Comparison of ENCODE assay signal across 1 mouse cellular context in genomic region chr3:57615652-57616051, GRCm38 (mm10).
TF ChIP-seq lines count a peak whose summit lies in the region.

No protein-coding gene starts in this region.

TF ChIP-seq in MEL, 35 proteins besides CTCF, POLR2A, EP300 and RAD21 (continued from another document):
- TF ChIP-seq JUND (IDR thresholded peaks at IDR 0.05; ENCODE audit: low read depth, low read length) (no peak), MXI1 (IDR thresholded peaks at IDR 0.05; ENCODE audit: low read depth, low read length) (no peak), MAX (IDR thresholded peaks at IDR 0.05; ENCODE audit: low read length) (no peak), ZMIZ1 (IDR thresholded peaks at IDR 0.05; ENCODE audit: low read depth, low read length) (no peak), USF2 (IDR thresholded peaks at IDR 0.05; ENCODE audit: borderline replicate concordance in 1 of 2, insufficient read depth in 1 of 2, low read depth in 1 of 2, low read length in 2 of 2) (no peak), CHD1 (IDR thresholded peaks at IDR 0.05; ENCODE audit: low read depth, low read length) (no peak), ZNF384 (IDR thresholded peaks at IDR 0.05; ENCODE audit: low read depth, low read length) (no peak), CHD2 (IDR thresholded peaks at IDR 0.05; ENCODE audit: low read length) (no peak), SMC3 (IDR thresholded peaks at IDR 0.05; ENCODE audit: low read depth, low read length) (no peak), ELF1 (IDR thresholded peaks at IDR 0.05; ENCODE audit: low read depth, low read length) (no peak), UBTF (IDR thresholded peaks at IDR 0.05; ENCODE audit: borderline replicate concordance, insufficient read depth, low read depth, low read length) (no peak), NELFE (IDR thresholded peaks at IDR 0.05; ENCODE audit: low read depth, low read length) (no peak), TAL1 (IDR thresholded peaks at IDR 0.05; ENCODE audit: low read length) (no peak), BHLHE40 (IDR thresholded peaks at IDR 0.05; ENCODE audit: borderline replicate concordance, low read depth, low read length) (no peak), USF1 (IDR thresholded peaks at IDR 0.05; ENCODE audit: low read depth, low read length) (no peak), POLR2AphosphoS2 (IDR thresholded peaks at IDR 0.05; ENCODE audit: low read length) (no peak)
